Mouse (Mus musculus): ENCODE data around the gene Akr1b3.

DNA sequence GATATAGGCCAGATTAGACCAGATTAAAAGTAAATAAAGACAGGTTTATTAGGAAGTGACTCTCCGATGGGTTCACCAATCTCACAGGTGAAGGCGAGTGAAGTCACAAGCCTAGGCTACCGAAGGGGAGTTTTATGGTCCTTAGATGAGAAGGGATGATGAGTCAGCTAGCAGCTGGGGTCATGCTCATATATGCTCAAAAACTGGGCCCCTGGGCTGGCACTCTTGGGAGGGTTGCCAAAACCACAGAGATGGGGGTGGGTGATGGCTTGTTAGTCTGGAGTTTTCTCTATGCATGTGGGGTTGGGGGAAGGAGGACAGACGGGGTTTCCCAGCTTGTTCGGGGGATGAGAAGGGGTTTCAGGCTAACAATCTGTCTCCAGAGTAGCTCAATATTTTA lies 44.8 kb downstream of the Akr1b3 start:
- TF ChIP-seq CTCF (IDR thresholded peaks at IDR 0.05), result no peak
- TF ChIP-seq EP300 (IDR thresholded peaks at IDR 0.05), result no peak

All from lung, postnatal 0 days (tissue).